Mouse (Mus musculus) adrenal gland, postnatal 0 days (tissue): ENCODE data around the gene Gm4778. TPM values are rescaled to one million over a fixed set of nuclear protein-coding genes. Genes with fewer than 3 reads are reported as not detected.

Source experiments
- polyA plus RNA-seq: library from polyadenylated mRNA; unstranded; fragments of >200 nt; fragmentation: Nextera tagmentation; extraction: Ambion mirVana; gene quantifications from 2 replicates; pipeline ENCODE4 v1.2.1, GENCODE M21; 2015

Gene Gm4778
- not detected in 2 replicates for polyA plus RNA-seq

GRCm38 (mm10) chr3:94263736-94264135, at the start of gene Gm4778:
TSS of gene Gm4778 (plus strand) at chr3:94264036.

DNA sequence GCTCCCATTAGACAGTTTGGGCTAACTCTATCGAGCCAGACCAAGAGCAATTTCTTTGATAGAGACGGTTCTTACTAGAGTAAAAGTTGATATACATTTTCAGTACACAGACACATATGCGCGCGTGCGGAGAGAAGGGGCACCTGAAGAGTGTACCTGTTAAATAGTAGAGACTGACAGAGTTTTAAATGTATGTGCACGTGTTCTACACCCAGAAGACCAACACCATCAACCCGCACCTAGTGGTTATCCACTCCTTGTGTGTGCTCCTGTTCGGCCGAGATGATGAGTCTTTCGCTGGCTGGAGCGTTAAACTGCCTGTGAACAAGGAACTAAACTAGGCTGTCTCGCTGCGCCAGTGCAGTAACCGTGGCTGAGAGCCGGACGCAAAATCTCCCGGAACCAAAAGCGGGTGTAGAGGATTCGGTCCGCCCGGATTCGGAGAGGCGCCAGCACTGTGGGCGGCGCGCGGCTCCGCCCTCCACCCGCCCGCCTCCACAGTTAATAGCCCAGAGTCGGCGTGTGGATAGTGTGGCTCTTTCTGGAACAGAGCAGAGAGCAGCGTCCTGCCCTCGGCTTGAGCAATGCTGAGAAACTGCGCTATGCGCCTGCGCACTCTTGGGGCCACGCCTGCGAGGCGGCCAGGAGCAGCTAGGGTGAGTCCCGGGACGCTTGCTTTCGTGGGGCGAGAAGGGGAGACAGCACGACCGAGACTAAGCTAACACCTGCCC, 46.0 kb downstream of the Gm4778 start, which contains the start of gene Them4:
TSS of gene Them4 (plus strand) at position 457 of the 731 bp plus-strand sequence.

Other genes with a start within 250 kb of the Gm4778 start
- gene Gm9125, start 209.2 kb upstream of the Gm4778 start, polyA plus RNA-seq = not detected in 2 replicates
- not detected in 2 replicates for gene Gm10697, start 191.4 kb upstream of the Gm4778 start, polyA plus RNA-seq
- gene Gm10696, start 85.8 kb upstream of the Gm4778 start, polyA plus RNA-seq = not detected in 2 replicates
- gene Gm5286, start 67.3 kb upstream of the Gm4778 start, polyA plus RNA-seq = not detected in 2 replicates
- gene Them4, start 46.1 kb downstream of the Gm4778 start, polyA plus RNA-seq = 15.5 and 24.3 TPM in 2 replicates
- not detected in 2 replicates for gene Them5, start 78.1 kb downstream of the Gm4778 start, polyA plus RNA-seq
- 1.7 and 2.2 TPM in 2 replicates for gene C2cd4d, start 98.4 kb downstream of the Gm4778 start, polyA plus RNA-seq
- 4.4 and 5.9 TPM in 2 replicates for gene Rorc, start 108.8 kb downstream of the Gm4778 start, polyA plus RNA-seq
- 0.14 and 0.57 TPM in 2 replicates for gene Lingo4, start 134.5 kb downstream of the Gm4778 start, polyA plus RNA-seq
- 11.8 and 17.9 TPM in 2 replicates for gene Tdrkh, start 149.2 kb downstream of the Gm4778 start, polyA plus RNA-seq
- 68.0 and 70.0 TPM in 2 replicates for gene Mrpl9, start 179.3 kb downstream of the Gm4778 start, polyA plus RNA-seq
- 0.32 and 0.33 TPM in 2 replicates for gene Oaz3, start 179.9 kb downstream of the Gm4778 start, polyA plus RNA-seq
- gene Celf3, start 214.3 kb downstream of the Gm4778 start, polyA plus RNA-seq = 62.1 and 70.2 TPM in 2 replicates
- gene Riiad1, start 216.3 kb downstream of the Gm4778 start, polyA plus RNA-seq = 37.1 and 41.1 TPM in 2 replicates